Mouse (Mus musculus): ENCODE measurements at regions not wholly inside any gene's neighbourhood (a gene's known extent, or its start where the extent isn't known, plus 50 kb on each side); places are given as distances from the start of the nearest gene placed in this dataset.
"Not testable (repeated sequence)": the region's sequence is repeated elsewhere in the genome, so short reads cannot be mapped to it uniquely, and the experiment has no call there.

DNA sequence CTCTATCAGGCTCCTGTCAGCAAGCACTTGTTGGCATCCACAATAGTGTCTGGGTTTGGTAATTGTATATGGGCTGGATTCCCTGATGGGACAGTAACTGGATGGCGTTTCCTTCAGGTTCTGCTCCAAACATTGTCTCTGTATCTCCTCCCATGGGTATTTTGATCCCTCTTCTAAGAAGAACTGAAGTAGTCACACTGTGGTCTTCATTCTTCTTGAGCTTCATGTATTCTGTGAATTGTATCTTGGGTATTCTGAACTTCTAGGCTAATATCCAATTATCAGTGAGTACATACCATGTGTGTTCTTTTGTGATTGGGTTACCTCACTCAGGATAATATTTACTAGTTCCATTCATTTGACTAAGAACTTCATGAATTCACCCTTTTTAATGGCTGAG is 119.2 kb upstream of the Gm21119 start:
- not testable (repeated sequence) for H3K4me2 ChIP-seq (ENCODE audit: low read depth, low read length); H3K4me1 ChIP-seq (ENCODE audit: insufficient read depth); ATAC-seq; H3K27me3 ChIP-seq (ENCODE audit: insufficient read depth, low read length); H3K9me3 ChIP-seq (ENCODE audit: low read length); H3K4me3 ChIP-seq (ENCODE audit: low read depth, low read length); H3K27ac ChIP-seq (ENCODE audit: low read depth); DNase-seq; H3K9ac ChIP-seq (replicated peaks); H3K36me3 ChIP-seq (replicated peaks; ENCODE audit: insufficient read depth, low read length)
- WGBS (ENCODE audit: insufficient replicate concordance): no CpG with 5 or more reads among the region's 1 CpGs

DNA sequence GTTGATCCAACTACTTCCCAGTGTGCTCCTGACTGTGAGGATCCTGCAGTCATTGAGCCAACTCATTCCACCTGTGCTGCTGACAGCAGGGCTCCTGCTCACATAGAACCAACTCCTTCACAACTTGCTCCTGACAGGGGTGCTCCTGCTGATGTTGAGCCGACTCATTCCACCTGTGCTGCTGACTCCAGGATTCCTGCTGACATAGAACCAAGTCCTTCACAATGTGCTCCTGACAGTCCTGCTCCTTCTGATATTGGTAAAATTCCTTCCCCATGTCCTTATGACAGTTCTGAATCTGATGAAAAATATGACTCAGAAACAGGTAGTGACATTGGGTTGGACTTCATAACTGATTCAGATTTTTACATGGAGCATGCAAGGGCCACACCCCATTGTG is 100.8 kb upstream of the Gm21119 start:
- H3K27me3 ChIP-seq (ENCODE audit: insufficient read depth, low read length); H3K9me3 ChIP-seq (ENCODE audit: low read length); H3K4me1 ChIP-seq (ENCODE audit: insufficient read depth); H3K9ac ChIP-seq (replicated peaks); H3K4me2 ChIP-seq (ENCODE audit: low read depth, low read length); DNase-seq; H3K4me3 ChIP-seq (ENCODE audit: low read depth, low read length); H3K36me3 ChIP-seq (replicated peaks; ENCODE audit: insufficient read depth, low read length); ATAC-seq; H3K27ac ChIP-seq (ENCODE audit: low read depth): not testable (repeated sequence)
- 65% methylated on average over 1 of the region's 1 CpGs for WGBS (ENCODE audit: insufficient replicate concordance)

DNA sequence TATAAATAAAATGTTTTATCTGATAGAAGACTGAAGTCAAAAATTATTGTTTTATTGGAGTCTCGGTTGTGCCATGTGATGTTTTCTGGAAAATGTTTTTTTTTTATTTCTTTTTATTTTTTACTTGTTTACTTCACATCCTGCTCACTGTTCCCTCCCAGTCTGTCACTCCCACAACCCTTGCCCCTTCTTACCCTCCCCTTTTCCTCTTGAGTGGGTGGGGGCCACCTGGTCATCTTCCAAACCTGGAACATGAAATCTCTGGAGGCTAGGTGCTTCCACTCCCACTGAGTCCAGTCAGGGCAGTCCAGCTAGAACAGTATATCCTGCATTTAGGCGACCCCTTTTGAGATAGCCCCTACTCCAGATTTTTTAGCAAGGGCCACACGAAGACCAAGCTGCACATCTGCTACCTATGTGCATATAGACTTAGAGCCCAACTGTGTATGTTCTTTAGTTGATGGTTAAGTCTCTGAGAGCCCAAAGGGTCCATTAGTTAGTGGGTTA is 98.3 kb upstream of the Gm21119 start:
- H3K9me3 ChIP-seq (ENCODE audit: low read length): not testable (repeated sequence)

DNA sequence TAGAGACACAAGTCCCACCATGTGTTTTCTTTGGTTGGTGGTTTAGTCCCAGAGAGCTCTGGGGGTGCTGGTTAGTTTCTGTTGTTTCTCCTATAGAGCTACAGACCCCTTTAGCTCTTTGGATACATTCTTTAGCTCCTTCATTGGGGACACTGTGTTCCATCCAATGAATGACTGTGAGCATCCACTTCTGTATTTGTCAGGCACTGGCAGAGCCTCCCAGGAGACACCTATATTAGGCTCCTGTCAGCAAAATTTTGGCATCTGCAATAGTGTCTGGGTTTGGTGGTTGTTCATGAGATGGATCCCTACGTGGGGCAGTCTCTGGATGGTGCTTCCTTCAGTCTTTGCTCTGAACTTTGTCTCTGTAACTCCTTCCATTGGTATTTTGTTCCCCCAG is 97.2 kb upstream of the Gm21119 start:
- not testable (repeated sequence) for H3K4me3 ChIP-seq (ENCODE audit: low read depth, low read length); H3K9me3 ChIP-seq (ENCODE audit: low read length); H3K9ac ChIP-seq (replicated peaks); DNase-seq; H3K36me3 ChIP-seq (replicated peaks; ENCODE audit: insufficient read depth, low read length); H3K27me3 ChIP-seq (ENCODE audit: insufficient read depth, low read length); H3K4me1 ChIP-seq (ENCODE audit: insufficient read depth); ATAC-seq; H3K27ac ChIP-seq (ENCODE audit: low read depth); H3K4me2 ChIP-seq (ENCODE audit: low read depth, low read length)
- WGBS (ENCODE audit: insufficient replicate concordance): 28% methylated on average over 1 of the region's 1 CpGs

More for the DNA sequence above, 98.3 kb upstream of the Gm21119 start:
- not testable (repeated sequence) for H3K4me2 ChIP-seq (ENCODE audit: low read depth, low read length); H3K27me3 ChIP-seq (ENCODE audit: insufficient read depth, low read length); H3K9ac ChIP-seq (replicated peaks); H3K4me1 ChIP-seq (ENCODE audit: insufficient read depth); H3K4me3 ChIP-seq (ENCODE audit: low read depth, low read length); H3K36me3 ChIP-seq (replicated peaks; ENCODE audit: insufficient read depth, low read length); H3K27ac ChIP-seq (ENCODE audit: low read depth); ATAC-seq; DNase-seq
- WGBS (ENCODE audit: insufficient replicate concordance): 53% methylated on average over 2 of the region's 3 CpGs

DNA sequence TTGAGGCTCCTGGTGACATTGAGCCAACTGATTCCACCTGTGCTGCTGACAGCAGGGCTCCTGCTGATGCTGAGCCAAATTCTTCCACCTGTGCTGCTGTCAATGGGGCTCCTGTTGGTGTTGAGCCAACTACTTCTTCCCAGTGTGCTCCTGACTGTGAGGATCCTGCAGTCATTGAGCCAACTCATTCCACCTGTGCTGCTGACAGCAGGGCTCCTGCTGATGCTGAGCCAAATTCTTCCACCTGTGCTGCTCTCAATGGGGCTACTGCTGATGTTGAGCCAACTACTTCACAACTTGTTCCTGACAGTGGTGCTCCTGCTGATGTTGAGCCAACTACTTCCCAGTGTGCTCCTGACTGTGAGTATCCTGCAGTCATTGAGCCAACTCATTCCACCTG is 90.2 kb upstream of the Gm21119 start:
- H3K27ac ChIP-seq (ENCODE audit: low read depth); H3K4me2 ChIP-seq (ENCODE audit: low read depth, low read length); DNase-seq; H3K9ac ChIP-seq (replicated peaks); H3K27me3 ChIP-seq (ENCODE audit: insufficient read depth, low read length); H3K36me3 ChIP-seq (replicated peaks; ENCODE audit: insufficient read depth, low read length); H3K9me3 ChIP-seq (ENCODE audit: low read length); ATAC-seq; H3K4me3 ChIP-seq (ENCODE audit: low read depth, low read length); H3K4me1 ChIP-seq (ENCODE audit: insufficient read depth): not testable (repeated sequence)

DNA sequence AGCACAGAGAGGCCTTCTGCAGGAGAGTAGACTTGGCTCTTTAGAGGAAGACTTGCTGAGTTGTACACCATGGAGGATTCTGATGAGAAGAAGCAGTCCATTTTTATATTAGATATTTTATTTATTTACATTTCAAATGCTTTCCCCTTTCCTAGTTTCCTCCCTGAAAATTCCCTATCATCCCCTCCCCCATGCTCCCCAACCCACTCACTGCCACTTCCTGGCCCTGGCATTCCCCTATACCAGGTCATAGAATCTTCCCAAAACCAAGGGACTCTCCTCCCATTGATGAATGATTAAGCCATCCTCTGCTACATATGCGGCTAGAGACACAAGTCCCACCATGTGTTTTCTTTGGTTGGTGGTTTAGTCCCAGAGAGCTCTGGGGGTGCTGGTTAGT is 85.7 kb upstream of the Gm21119 start:
- not testable (repeated sequence) for DNase-seq, ATAC-seq
- no CpG with 5 or more reads among the region's 1 CpGs for WGBS (ENCODE audit: insufficient replicate concordance)

DNA sequence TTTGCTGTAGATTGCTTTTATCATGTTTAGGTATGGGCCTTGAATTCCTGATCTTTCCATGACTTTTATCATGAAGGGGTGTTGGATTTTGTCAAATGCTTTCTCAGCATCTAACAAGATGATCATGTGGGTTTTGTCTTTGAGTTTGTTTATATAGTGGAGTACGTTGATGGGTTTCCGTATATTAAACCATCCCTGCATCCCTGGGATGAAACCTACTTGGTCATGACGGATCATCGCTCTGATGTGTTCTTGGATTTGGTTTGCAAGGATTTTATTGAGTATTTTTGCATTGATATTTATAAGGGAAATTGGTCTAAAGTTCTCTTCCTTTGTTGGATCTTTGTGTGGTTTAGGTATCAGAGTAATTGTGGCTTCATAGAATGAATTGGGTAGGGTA is 75.7 kb upstream of the Gm21119 start:
- not testable (repeated sequence) for ATAC-seq; H3K9ac ChIP-seq (replicated peaks); H3K4me3 ChIP-seq (ENCODE audit: low read depth, low read length); H3K9me3 ChIP-seq (ENCODE audit: low read length); H3K36me3 ChIP-seq (replicated peaks; ENCODE audit: insufficient read depth, low read length); H3K4me2 ChIP-seq (ENCODE audit: low read depth, low read length); DNase-seq; H3K27me3 ChIP-seq (ENCODE audit: insufficient read depth, low read length); H3K4me1 ChIP-seq (ENCODE audit: insufficient read depth); H3K27ac ChIP-seq (ENCODE audit: low read depth)
- WGBS (ENCODE audit: insufficient replicate concordance): 80% methylated on average over 4 of the region's 4 CpGs

More for the DNA sequence above, 85.7 kb upstream of the Gm21119 start:
- H3K9me3 ChIP-seq (ENCODE audit: low read length); H3K27ac ChIP-seq (ENCODE audit: low read depth); H3K4me3 ChIP-seq (ENCODE audit: low read depth, low read length); H3K9ac ChIP-seq (replicated peaks); H3K36me3 ChIP-seq (replicated peaks; ENCODE audit: insufficient read depth, low read length); H3K27me3 ChIP-seq (ENCODE audit: insufficient read depth, low read length); H3K4me2 ChIP-seq (ENCODE audit: low read depth, low read length); H3K4me1 ChIP-seq (ENCODE audit: insufficient read depth): not testable (repeated sequence)

DNA sequence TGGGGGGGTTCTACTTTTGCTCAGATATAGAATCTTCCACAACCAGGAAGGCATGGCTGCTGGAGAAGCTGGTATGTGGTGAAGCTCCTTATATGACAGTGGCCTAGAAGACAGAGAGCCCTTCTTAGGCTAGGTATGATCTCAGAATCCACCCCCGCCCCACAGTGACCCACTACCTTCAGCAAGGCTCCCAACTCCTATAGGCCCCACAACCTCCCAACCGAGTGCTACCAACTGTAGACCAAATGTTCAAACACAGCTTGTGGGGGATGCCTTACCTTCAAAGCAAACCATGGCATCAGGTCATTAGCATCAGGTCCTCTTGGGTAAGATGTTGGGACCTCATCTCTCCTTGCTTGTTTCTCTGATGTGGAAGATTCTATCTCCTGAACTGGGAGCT is 70.6 kb upstream of the Gm21119 start:
- H3K4me3 ChIP-seq (ENCODE audit: low read depth, low read length); H3K27ac ChIP-seq (ENCODE audit: low read depth); H3K36me3 ChIP-seq (replicated peaks; ENCODE audit: insufficient read depth, low read length); H3K9me3 ChIP-seq (ENCODE audit: low read length); H3K9ac ChIP-seq (replicated peaks); H3K4me1 ChIP-seq (ENCODE audit: insufficient read depth); H3K4me2 ChIP-seq (ENCODE audit: low read depth, low read length); DNase-seq; ATAC-seq; H3K27me3 ChIP-seq (ENCODE audit: insufficient read depth, low read length): not testable (repeated sequence)
- 71% methylated on average over 2 of the region's 2 CpGs for WGBS (ENCODE audit: insufficient replicate concordance)

DNA sequence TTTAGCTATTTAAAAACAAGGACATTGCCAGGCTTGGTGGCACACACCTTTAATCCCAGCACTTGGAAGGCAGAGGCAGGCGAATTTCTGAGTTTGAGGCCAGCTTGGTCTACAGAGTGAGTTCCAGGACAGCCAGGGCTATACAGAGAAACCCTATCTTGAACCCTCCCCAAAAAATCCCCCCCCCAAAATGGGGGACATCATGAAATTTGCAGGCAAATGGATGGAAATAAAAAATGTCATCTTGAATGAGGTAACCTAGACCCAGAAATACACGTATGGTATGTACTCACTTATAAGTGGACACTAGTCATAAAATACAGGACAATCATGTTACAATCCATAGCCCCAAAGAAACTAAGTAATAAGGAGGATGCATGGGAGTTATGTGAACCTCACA is 69.4 kb upstream of the Gm21119 start:
- not testable (repeated sequence) for H3K9ac ChIP-seq (replicated peaks); ATAC-seq; H3K27ac ChIP-seq (ENCODE audit: low read depth); DNase-seq; H3K4me1 ChIP-seq (ENCODE audit: insufficient read depth); H3K4me3 ChIP-seq (ENCODE audit: low read depth, low read length); H3K4me2 ChIP-seq (ENCODE audit: low read depth, low read length); H3K27me3 ChIP-seq (ENCODE audit: insufficient read depth, low read length); H3K36me3 ChIP-seq (replicated peaks; ENCODE audit: insufficient read depth, low read length); H3K9me3 ChIP-seq (ENCODE audit: low read length)
- no CpG with 5 or more reads among the region's 2 CpGs for WGBS (ENCODE audit: insufficient replicate concordance)

DNA sequence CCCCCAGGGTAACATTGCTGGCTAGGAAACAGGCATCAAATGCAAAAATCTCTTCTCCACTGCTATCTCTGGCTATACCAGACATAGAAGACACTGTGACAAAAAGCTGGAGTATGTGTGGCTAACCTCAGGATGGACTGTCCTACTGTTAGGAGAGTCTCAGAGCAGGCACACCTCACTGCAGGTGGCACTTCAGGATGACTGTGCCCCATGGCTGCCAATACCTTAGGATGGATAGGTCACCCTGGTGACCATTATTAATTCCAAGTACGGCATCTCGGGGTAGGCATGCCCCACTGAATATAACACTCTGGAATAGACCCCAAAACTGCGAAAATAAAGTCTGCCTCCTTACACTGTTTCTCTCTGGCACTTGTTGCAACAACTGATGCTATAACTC is 68.3 kb upstream of the Gm21119 start:
- not testable (repeated sequence) for H3K9me3 ChIP-seq (ENCODE audit: low read length); H3K4me2 ChIP-seq (ENCODE audit: low read depth, low read length); H3K36me3 ChIP-seq (replicated peaks; ENCODE audit: insufficient read depth, low read length); ATAC-seq; H3K4me3 ChIP-seq (ENCODE audit: low read depth, low read length); H3K9ac ChIP-seq (replicated peaks); H3K4me1 ChIP-seq (ENCODE audit: insufficient read depth); DNase-seq; H3K27ac ChIP-seq (ENCODE audit: low read depth); H3K27me3 ChIP-seq (ENCODE audit: insufficient read depth, low read length)
- no CpG with 5 or more reads among the region's 3 CpGs for WGBS (ENCODE audit: insufficient replicate concordance)
